Mouse (Mus musculus): Measurements from ENCODE around the gene 1190005I06Rik.

1190005I06Rik gene

GRCm38 (mm10) chr8:120647532-120647931, at the start of gene 1190005I06Rik:
1190005I06Rik (minus strand) TSS chr8:120647632.
- no peak for DNase-seq (ENCODE audit: low spot score in 2 of 2)

- peak; percentile 65 to 74 for DNase-seq (ENCODE audit: low spot score in 2 of 2)
Measured at GRCm38 (mm10) chr8:120696401-120697153, 49.1 kb upstream of the 1190005I06Rik start.

- no peak for DNase-seq (ENCODE audit: low spot score in 2 of 2)
Measured at GRCm38 (mm10) chr8:120693861-120694493, 46.5 kb upstream of the 1190005I06Rik start.

- no peak for DNase-seq (ENCODE audit: low spot score in 2 of 2)
Measured at GRCm38 (mm10) chr8:120692934-120693333, 45.5 kb upstream of the 1190005I06Rik start.

GRCm38 (mm10) chr8:120688511-120688910, 41.1 kb upstream of the 1190005I06Rik start:
- no peak for DNase-seq (ENCODE audit: low spot score in 2 of 2)

GRCm38 (mm10) chr8:120687786-120688185, 40.4 kb upstream of the 1190005I06Rik start:
- no peak for DNase-seq (ENCODE audit: low spot score in 2 of 2)

GRCm38 (mm10) chr8:120686576-120686975, 39.1 kb upstream of the 1190005I06Rik start:
- no peak for DNase-seq (ENCODE audit: low spot score in 2 of 2)

GRCm38 (mm10) chr8:120686051-120686450, 38.6 kb upstream of the 1190005I06Rik start:
- DNase-seq (ENCODE audit: low spot score in 2 of 2): no peak

GRCm38 (mm10) chr8:120685591-120685990, 38.2 kb upstream of the 1190005I06Rik start:
- DNase-seq (ENCODE audit: low spot score in 2 of 2): no peak

- DNase-seq (ENCODE audit: low spot score in 2 of 2): no peak
Measured at GRCm38 (mm10) chr8:120685097-120685496, 37.7 kb upstream of the 1190005I06Rik start.

- DNase-seq (ENCODE audit: low spot score in 2 of 2): no peak
Measured at GRCm38 (mm10) chr8:120684082-120684481, 36.6 kb upstream of the 1190005I06Rik start.

- peak; percentile 62 to 83 for DNase-seq (ENCODE audit: low spot score in 2 of 2)
Measured at GRCm38 (mm10) chr8:120683602-120684001, 36.2 kb upstream of the 1190005I06Rik start.

- no peak for DNase-seq (ENCODE audit: low spot score in 2 of 2)
Measured at GRCm38 (mm10) chr8:120681113-120681512, 33.7 kb upstream of the 1190005I06Rik start.

GRCm38 (mm10) chr8:120680405-120680804, 33.0 kb upstream of the 1190005I06Rik start:
- peak; percentile 28 to 76 for DNase-seq (ENCODE audit: low spot score in 2 of 2)

- DNase-seq (ENCODE audit: low spot score in 2 of 2): no peak
Measured at GRCm38 (mm10) chr8:120679629-120680387, 32.4 kb upstream of the 1190005I06Rik start.

- DNase-seq (ENCODE audit: low spot score in 2 of 2): peak; percentile 57 to 90
Measured at GRCm38 (mm10) chr8:120678447-120678846, 31.0 kb upstream of the 1190005I06Rik start.

- no peak for DNase-seq (ENCODE audit: low spot score in 2 of 2)
Measured at GRCm38 (mm10) chr8:120675718-120676117, 28.3 kb upstream of the 1190005I06Rik start.

- DNase-seq (ENCODE audit: low spot score in 2 of 2): no peak
Measured at GRCm38 (mm10) chr8:120673298-120673697, 25.9 kb upstream of the 1190005I06Rik start.

- DNase-seq (ENCODE audit: low spot score in 2 of 2): no peak
Measured at GRCm38 (mm10) chr8:120672626-120673229, 25.3 kb upstream of the 1190005I06Rik start.

- no peak for DNase-seq (ENCODE audit: low spot score in 2 of 2)
Measured at GRCm38 (mm10) chr8:120671775-120672174, 24.3 kb upstream of the 1190005I06Rik start.

GRCm38 (mm10) chr8:120668374-120668905, 21.0 kb upstream of the 1190005I06Rik start, which contains the start of gene Emc8:
Emc8 (minus strand) TSS chr8:120668573.
- DNase-seq (ENCODE audit: low spot score in 2 of 2): no peak
